Mouse (Mus musculus) forebrain, embryonic 14.5 days (tissue): ENCODE measurements around the gene Mrpl36. TPM values are rescaled to one million over a fixed set of nuclear protein-coding genes. Genes with fewer than 3 reads are reported as not detected.
A peak's percentile ranks its signal among the peaks of the same experiment; 100 is the strongest.

Experiments used
- ATAC-seq: fragments of 200-750 bp; cut with Nextera tagmentation; 2 replicates; pipeline ENCODE4 v1.8.0; 2017; ENCODE audit warnings: mild to moderate bottlenecking, moderate library complexity
- DNase-seq: peaks from one replicate; pipeline ENCODE4 v3.0.0-alpha.2; 2015; ENCODE audit warnings: low spot score
- H3K27ac ChIP-seq: fragments of 300-500 bp; sonication (generic); 2 replicates; pipeline ENCODE4 v1.5.1; 2014; ENCODE audit warnings: low read depth, mild to moderate bottlenecking, control low read depth, low read length, moderate library complexity
- H3K27me3 ChIP-seq: fragments of 300-500 bp; sonication (generic); replicated peaks from 2 replicates; pipeline ENCODE4 v1.6.1; 2014; ENCODE audit warnings: low read length, control low read depth, mixed read lengths; ENCODE audit not compliant: control insufficient read depth, insufficient read depth
- H3K36me3 ChIP-seq: fragments of 300-500 bp; sonication (generic); 2 replicates; pipeline ENCODE4 v1.6.1; 2014; ENCODE audit warnings: low read length, control low read depth; ENCODE audit not compliant: control insufficient read depth, insufficient read depth
- H3K4me1 ChIP-seq: fragments of 300-500 bp; sonication (generic); 2 replicates; pipeline ENCODE4 v1.6.1; 2014; ENCODE audit warnings: antibody characterized with exemption, low read length, control low read depth; ENCODE audit not compliant: control insufficient read depth, insufficient read depth
- H3K4me2 ChIP-seq: fragments of 300-500 bp; sonication (generic); 2 replicates; pipeline ENCODE4 v1.6.1; 2014; ENCODE audit warnings: mild to moderate bottlenecking, control low read depth, low read length
- H3K4me3 ChIP-seq: fragments of 300-500 bp; sonication (generic); 2 replicates; pipeline ENCODE4 v1.5.1; 2014; ENCODE audit warnings: low read depth, low read length, control low read depth
- H3K9ac ChIP-seq: fragments of 300-500 bp; sonication (generic); 2 replicates; pipeline ENCODE4 v1.6.1; 2014; ENCODE audit warnings: mild to moderate bottlenecking, low read length, control low read depth, moderate library complexity
- H3K9me3 ChIP-seq: fragments of 300-500 bp; sonication (generic); replicated peaks from 2 replicates; pipeline ENCODE4 v1.6.1; 2016; ENCODE audit warnings: low read length, control low read depth, mixed read lengths; ENCODE audit not compliant: control insufficient read depth
- WGBS: fragments of 180-500 bp; shearing (Covaris S2); extraction: QIAGEN DNeasy Blood & Tissue Kit; methylation state at CpG from one replicate; pipeline ENCODE4 v1.1.7; 2014; 5-methylcytosine and 5-hydroxymethylcytosine counted together
- polyA plus RNA-seq: library from polyadenylated mRNA; unstranded; fragments of >200 nt; fragmentation: Nextera tagmentation; extraction: Ambion mirVana; gene quantifications from 2 replicates; pipeline ENCODE4 v1.2.1, GENCODE M21; 2014

Mrpl36 gene
- 94.9 and 113 TPM in 2 replicates for polyA plus RNA-seq

GRCm38 (mm10) chr13:73327827-73328698 lies at the start of gene Mrpl36, which contains the start of gene Ndufs6:
Gene Mrpl36, plus strand, starts transcription at chr13:73328513.
Gene Ndufs6, minus strand, starts transcription at chr13:73328542.
- 2% methylated on average over 45 of the region's 45 CpGs for WGBS

DNA sequence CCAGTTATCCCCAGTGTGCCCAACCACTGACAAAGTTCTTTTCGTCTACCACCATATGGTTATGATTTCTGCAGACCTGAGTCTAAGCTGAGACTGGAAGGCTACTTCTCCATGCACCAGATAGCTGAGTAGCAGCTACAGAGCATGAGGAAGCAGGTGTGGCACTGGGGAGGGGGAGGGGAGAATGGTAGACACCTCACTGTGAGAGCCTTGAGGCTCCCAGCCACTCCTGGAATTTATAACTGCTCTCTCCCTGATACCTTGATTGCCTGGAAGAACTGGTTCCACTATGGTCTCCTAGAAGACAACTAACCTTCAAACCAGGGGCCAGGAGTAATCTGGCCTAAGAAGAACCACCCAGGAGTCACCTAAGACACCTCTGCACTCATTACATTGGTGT lies 49.1 kb upstream of the Mrpl36 start:
- DNase-seq = no peak
- no peaks in the 10 kb centered on the region for H3K36me3 ChIP-seq

More at GRCm38 (mm10) chr13:73327827-73328698, at the start of gene Mrpl36, which contains the start of gene Ndufs6:
- peak within 1 kb of the TSS; percentile 77 for H3K9ac ChIP-seq
- peaks cover 16% of the 10 kb centered on the region for H3K4me1 ChIP-seq
- peak within 1 kb of the TSS; percentile 75 for H3K4me3 ChIP-seq
- peaks cover 26% of the 10 kb centered on the region for H3K36me3 ChIP-seq
- DNase-seq (peak; percentile 95), ATAC-seq (peak; percentile 83)
- peak within 1 kb of the TSS; percentile 71 for H3K4me2 ChIP-seq
- no peaks in the 10 kb centered on the region for H3K27me3 ChIP-seq
- H3K9me3 ChIP-seq = no peaks in the 10 kb centered on the region
- peak within 1 kb of the TSS; percentile 52; the same call in 1 of the 2 replicates for H3K27ac ChIP-seq

DNA sequence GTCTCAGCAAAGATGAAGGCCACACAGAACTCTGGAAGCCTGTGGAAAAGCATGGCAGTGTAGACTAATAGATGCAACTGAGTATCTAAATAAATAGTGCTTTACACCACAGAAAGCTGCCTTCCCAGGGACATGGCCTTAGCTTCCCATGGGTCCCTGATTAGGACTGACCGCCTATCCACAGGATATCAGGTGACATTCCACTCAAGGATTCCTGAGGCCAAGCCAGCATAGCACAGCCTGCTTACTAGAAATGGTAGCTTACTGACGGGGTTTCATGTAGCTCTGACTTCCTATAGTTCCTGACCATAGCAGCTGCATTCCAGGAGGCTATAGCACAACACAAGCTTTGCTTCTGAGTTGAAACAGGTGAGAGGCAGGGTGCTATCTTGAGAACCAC lies 45.9 kb upstream of the Mrpl36 start:
- H3K36me3 ChIP-seq = no peaks in the 10 kb centered on the region

More for the DNA sequence above, 49.1 kb upstream of the Mrpl36 start:
- H3K4me2 ChIP-seq = no peak overlapping the region
- WGBS = 74% methylated on average over 1 of the region's 1 CpGs
- no peaks in the 10 kb centered on the region for H3K9me3 ChIP-seq
- no peaks in the 10 kb centered on the region for H3K4me1 ChIP-seq
- no peak overlapping the region for H3K4me3 ChIP-seq
- H3K27me3 ChIP-seq = peaks cover 6% of the 10 kb centered on the region
- H3K27ac ChIP-seq = no peak overlapping the region
- no peak for ATAC-seq
- H3K9ac ChIP-seq = no peak overlapping the region

GRCm38 (mm10) chr13:73283534-73283933 lies 44.8 kb upstream of the Mrpl36 start:
- no peak overlapping the region for H3K4me2 ChIP-seq
- H3K9me3 ChIP-seq = no peaks in the 10 kb centered on the region
- H3K4me1 ChIP-seq = no peaks in the 10 kb centered on the region
- no peaks in the 10 kb centered on the region for H3K36me3 ChIP-seq
- H3K27me3 ChIP-seq = no peaks in the 10 kb centered on the region
- ATAC-seq = no peak
- no peak for DNase-seq
- 88% methylated on average over 1 of the region's 1 CpGs for WGBS
- no peak overlapping the region for H3K4me3 ChIP-seq
- H3K9ac ChIP-seq = no peak overlapping the region
- H3K27ac ChIP-seq = no peak overlapping the region

More for the DNA sequence above, 45.9 kb upstream of the Mrpl36 start:
- H3K4me1 ChIP-seq = no peaks in the 10 kb centered on the region
- H3K4me3 ChIP-seq = no peak overlapping the region
- no peak overlapping the region for H3K27ac ChIP-seq
- H3K27me3 ChIP-seq = no peaks in the 10 kb centered on the region
- no peak overlapping the region for H3K9ac ChIP-seq
- 81% methylated on average over 2 of the region's 2 CpGs for WGBS
- H3K4me2 ChIP-seq = no peak overlapping the region
- DNase-seq (no peak), ATAC-seq (no peak)
- H3K9me3 ChIP-seq = no peaks in the 10 kb centered on the region

GRCm38 (mm10) chr13:73290206-73290605 lies 38.1 kb upstream of the Mrpl36 start:
- no peak for DNase-seq
- Histone ChIP-seq H3K27me3 (no peaks in the 10 kb centered on the region), H3K9ac (no peak overlapping the region), H3K4me3 (no peak overlapping the region), H3K36me3 (no peaks in the 10 kb centered on the region), H3K9me3 (no peaks in the 10 kb centered on the region), H3K4me2 (no peak overlapping the region), H3K27ac (no peak overlapping the region), H3K4me1 (no peaks in the 10 kb centered on the region)
- no peak for ATAC-seq
- 87% methylated on average over 6 of the region's 6 CpGs for WGBS

DNA sequence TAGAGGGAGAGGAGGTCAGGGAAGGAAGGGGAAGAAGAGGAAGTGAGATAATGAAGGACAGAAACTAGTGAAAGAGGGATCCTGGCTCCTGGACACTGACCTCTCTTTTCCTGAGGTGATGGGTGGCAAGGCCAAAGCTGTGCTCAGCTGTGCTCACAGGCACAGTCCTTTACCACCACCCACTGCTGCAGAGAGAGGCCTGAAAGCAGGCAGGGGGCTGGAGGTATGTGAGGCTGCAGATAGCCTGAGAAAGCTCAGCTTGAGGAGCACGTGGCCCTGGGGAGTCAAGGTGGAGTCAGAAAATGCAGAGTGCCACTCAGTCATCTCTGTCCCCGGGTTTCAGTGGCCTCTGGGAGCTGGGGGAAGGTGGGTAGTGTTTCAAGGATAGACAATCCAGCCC lies 37.2 kb upstream of the Mrpl36 start:
- H3K4me1 ChIP-seq = no peaks in the 10 kb centered on the region
- no peak overlapping the region for H3K9ac ChIP-seq
- DNase-seq = no peak
- H3K4me2 ChIP-seq = no peak overlapping the region
- H3K4me3 ChIP-seq = no peak overlapping the region
- H3K27me3 ChIP-seq = no peaks in the 10 kb centered on the region
- H3K36me3 ChIP-seq = no peaks in the 10 kb centered on the region
- ATAC-seq = no peak
- H3K9me3 ChIP-seq = no peaks in the 10 kb centered on the region
- no peak overlapping the region for H3K27ac ChIP-seq
- WGBS = 47% methylated on average over 2 of the region's 2 CpGs

- H3K27ac ChIP-seq = no peak overlapping the region
- ATAC-seq = no peak
- no peak overlapping the region for H3K4me2 ChIP-seq
- H3K36me3 ChIP-seq = no peaks in the 10 kb centered on the region
- no peak overlapping the region for H3K4me3 ChIP-seq
- DNase-seq = no peak
- H3K9me3 ChIP-seq = no peaks in the 10 kb centered on the region
- H3K27me3 ChIP-seq = no peaks in the 10 kb centered on the region
- WGBS = 65% methylated on average over 4 of the region's 4 CpGs
- H3K9ac ChIP-seq = no peak overlapping the region
- no peaks in the 10 kb centered on the region for H3K4me1 ChIP-seq
These were observed 29.6 kb upstream of the Mrpl36 start for GRCm38 (mm10) chr13:73298717-73299116.

DNA sequence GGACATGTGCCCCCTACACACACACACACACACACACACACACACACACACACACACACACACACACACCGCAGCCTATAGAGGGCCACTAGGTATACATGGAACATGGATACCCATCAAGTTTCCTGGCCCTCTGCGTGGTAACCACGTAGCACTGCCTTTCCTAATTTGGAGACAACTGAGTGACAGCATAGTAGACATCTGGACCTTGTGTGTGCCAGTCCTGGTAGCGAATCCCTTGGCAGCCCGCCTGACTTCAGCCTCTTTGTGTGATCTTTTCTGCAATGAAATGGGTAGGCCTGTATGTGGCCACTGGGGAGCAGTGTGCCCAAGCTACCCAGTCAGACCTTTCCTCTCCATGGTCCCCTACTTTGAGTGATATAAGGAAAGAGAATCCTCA lies 29.0 kb upstream of the Mrpl36 start:
- ATAC-seq (no peak), DNase-seq (no peak)
- H3K27ac ChIP-seq = no peak overlapping the region
- H3K36me3 ChIP-seq = no peaks in the 10 kb centered on the region
- no peaks in the 10 kb centered on the region for H3K4me1 ChIP-seq
- no peak overlapping the region for H3K4me3 ChIP-seq
- H3K9me3 ChIP-seq = no peaks in the 10 kb centered on the region
- no peak overlapping the region for H3K9ac ChIP-seq
- 81% methylated on average over 5 of the region's 5 CpGs for WGBS
- H3K27me3 ChIP-seq = no peaks in the 10 kb centered on the region
- H3K4me2 ChIP-seq = no peak overlapping the region

- no peak overlapping the region for H3K4me2 ChIP-seq
- no peak for ATAC-seq
- DNase-seq = peak; percentile 5
- H3K9me3 ChIP-seq = no peaks in the 10 kb centered on the region
- H3K4me1 ChIP-seq = peaks cover 7% of the 10 kb centered on the region
- no peak overlapping the region for H3K9ac ChIP-seq
- 57% methylated on average over 6 of the region's 6 CpGs for WGBS
- no peaks in the 10 kb centered on the region for H3K36me3 ChIP-seq
- no peak overlapping the region for H3K4me3 ChIP-seq
- no peak overlapping the region for H3K27ac ChIP-seq
- no peaks in the 10 kb centered on the region for H3K27me3 ChIP-seq
These were observed 23.6 kb upstream of the Mrpl36 start for GRCm38 (mm10) chr13:73304729-73305128.
